Mouse (Mus musculus): ENCODE measurements at regions not wholly inside any gene's neighbourhood (a gene's known extent, or its start where the extent isn't known, plus 50 kb on each side); places are given as distances from the start of the nearest gene placed in this dataset.

DNA sequence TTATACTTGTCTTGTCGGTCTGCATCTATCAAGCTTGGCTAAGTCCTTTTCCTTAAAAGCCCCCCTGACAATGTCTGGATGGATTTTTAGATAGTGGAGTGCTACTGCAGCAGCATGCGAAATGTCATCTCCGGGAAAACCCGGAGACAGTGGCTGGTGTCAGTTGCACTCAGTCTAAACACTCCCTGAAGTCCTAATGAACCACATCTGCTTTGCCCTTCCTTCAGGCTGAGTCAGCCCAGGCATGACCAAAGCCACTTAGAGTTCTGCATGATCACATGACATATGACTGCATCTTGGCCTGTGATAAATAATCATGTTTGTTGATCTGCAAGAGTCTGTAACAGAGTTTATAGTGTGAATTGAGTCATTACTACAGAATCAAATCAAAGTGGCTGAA lies 255.7 kb upstream of the Sall1 start:
- DNase-seq (ENCODE audit: extremely low read depth, low read depth) = no peak

DNA sequence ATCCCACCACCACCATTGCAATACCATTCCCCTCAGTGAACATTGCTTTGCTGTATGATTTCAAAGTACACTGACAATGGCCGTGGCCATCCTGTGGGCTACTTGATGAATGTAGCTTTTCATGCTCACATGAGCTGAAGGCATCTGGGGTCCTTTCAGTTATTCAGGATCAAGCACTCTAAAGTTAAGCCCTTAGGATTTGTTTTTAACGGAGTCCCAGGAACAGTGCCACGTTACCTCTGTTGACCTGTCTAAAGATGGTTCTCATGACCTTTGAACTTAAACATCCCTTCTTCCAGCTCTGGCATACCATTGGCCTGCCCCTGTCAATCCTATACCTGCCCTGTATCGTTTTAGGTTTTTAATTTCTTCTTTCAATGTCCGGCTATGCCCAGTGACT lies 251.7 kb upstream of the Sall1 start:
- no peak for DNase-seq (ENCODE audit: extremely low read depth, low read depth)

GRCm38 (mm10) chr8:89289017-89289416 lies 245.1 kb upstream of the Sall1 start:
- no peak for DNase-seq (ENCODE audit: extremely low read depth, low read depth)

- DNase-seq (ENCODE audit: extremely low read depth, low read depth) = no peak
Measured at GRCm38 (mm10) chr8:89284871-89285564, 241.1 kb upstream of the Sall1 start.

GRCm38 (mm10) chr8:89283105-89284096 lies 239.4 kb upstream of the Sall1 start:
- no peak for DNase-seq (ENCODE audit: extremely low read depth, low read depth)

GRCm38 (mm10) chr8:89279844-89280243 lies 235.9 kb upstream of the Sall1 start:
- DNase-seq (ENCODE audit: extremely low read depth, low read depth) = no peak

- DNase-seq (ENCODE audit: extremely low read depth, low read depth) = no peak
Measured at GRCm38 (mm10) chr8:89279142-89279541, 235.2 kb upstream of the Sall1 start.

DNA sequence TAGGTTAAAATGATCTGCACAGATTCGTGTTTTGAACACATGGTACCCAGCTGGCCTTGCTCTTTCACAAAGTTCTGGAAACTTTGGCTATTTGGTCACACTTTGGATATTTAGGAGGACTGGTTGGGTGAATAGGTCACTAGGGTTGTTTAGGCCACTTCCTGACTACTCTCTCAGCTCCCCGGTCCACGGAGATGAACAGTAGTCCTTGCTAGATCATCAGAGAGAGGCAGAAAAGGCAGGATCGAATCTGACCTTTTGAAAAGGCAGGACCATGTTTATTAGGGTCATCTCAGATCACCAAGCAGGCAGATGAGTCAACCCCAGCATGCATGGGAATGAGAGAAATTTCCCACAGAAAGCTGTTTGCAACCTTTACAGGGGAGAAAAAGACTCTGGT lies 229.3 kb upstream of the Sall1 start:
- no peak for DNase-seq (ENCODE audit: extremely low read depth, low read depth)

- DNase-seq (ENCODE audit: extremely low read depth, low read depth) = no peak
Measured at GRCm38 (mm10) chr8:89272381-89272815, 228.4 kb upstream of the Sall1 start.

DNA sequence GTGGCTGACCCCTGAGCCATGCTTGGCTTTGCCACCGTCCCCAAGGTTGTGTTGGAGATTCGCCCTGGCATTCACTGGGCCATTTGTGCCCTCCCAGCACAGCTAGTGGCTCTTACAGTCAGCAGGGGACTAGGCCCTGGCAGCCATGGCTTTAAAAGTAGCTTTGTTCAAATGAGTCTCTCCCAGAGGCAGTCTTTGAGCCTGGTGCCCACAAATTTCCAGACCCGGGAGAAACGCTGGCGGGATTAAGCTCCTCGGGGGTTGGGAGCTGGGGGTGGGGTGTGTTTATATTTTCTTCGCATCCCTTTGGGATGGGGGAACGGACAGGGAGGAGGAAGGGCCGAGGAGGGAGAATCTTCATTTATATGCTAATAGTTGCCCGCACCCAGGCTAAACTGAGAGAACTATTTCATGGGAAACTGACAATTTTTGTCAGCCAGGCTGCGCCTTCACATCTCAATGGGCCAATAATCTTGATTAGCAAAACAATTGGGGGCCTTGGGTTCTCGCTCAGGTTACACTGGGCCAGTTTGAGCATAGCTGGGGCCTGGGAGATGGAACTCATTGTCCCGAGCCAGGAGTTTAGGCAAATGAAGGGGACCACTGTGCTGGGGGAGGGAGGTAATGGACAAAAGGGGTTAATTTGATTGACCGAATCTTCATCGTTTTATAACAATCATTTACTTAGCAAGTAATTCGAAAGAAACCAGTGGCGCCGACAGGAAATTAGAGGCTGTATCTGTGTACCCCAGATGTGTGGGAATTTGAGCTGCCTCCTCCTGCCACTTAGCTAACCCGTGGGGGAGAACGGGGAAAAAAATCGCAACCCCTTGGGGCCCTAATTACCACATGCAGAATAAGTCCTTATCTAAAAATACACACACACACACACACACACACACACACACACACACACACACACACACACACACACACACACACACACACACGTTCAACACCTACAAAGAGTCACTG lies 227.7 kb upstream of the Sall1 start:
- DNase-seq (ENCODE audit: extremely low read depth, low read depth) = no peak

- no peak for DNase-seq (ENCODE audit: extremely low read depth, low read depth)
Measured at GRCm38 (mm10) chr8:89270001-89270400, 226.0 kb upstream of the Sall1 start.

DNA sequence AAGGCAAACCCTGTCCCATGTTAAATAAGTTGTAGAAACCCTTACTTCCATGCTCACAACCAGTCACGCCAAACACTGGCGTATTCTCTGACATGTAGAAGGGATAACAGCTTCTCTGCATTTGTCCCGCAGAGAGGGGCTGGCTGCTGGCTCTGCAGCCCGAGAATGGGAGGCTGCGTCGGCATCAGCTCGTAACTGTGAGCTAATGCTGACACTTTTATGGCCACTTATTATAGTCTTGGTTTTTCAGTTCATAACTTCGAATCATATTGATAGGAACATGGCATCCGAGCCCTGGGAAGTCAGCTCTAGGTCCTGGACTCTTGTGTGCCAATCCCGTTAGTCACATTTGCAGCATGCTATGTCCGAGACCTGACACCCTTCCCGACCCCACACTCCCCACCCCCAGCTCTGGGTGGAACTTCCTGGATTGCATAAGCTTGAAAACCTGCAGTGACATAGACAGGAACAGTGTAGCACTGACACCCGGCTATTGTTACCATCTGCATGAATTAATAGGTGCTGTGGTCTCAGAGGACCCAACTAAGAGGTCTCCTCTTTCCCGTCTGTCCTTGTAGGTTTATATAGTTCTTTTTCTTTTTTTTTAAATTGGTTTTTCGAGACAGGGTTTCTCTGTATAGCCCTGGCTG lies 217.3 kb upstream of the Sall1 start:
- DNase-seq (ENCODE audit: extremely low read depth, low read depth) = no peak

DNA sequence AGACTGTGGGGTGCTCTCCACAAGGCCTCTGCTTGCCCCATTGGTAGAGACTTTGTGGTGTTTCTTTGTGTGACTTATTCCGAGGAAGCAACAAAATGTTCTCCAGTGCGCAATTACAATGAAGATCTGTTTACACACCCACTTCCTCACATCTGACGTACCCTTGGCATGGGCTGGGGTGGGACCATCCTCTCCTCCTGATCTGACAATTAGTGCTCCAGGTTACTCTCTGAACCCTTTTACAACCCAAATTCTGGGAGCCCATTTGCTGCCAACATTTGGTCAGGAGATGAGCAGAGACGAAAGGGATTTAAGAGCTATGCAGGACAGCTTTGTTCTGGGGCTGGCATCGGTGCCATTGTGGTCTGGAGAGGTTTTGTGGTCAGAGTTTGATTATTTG lies 215.9 kb upstream of the Sall1 start:
- DNase-seq (ENCODE audit: extremely low read depth, low read depth) = no peak

DNA sequence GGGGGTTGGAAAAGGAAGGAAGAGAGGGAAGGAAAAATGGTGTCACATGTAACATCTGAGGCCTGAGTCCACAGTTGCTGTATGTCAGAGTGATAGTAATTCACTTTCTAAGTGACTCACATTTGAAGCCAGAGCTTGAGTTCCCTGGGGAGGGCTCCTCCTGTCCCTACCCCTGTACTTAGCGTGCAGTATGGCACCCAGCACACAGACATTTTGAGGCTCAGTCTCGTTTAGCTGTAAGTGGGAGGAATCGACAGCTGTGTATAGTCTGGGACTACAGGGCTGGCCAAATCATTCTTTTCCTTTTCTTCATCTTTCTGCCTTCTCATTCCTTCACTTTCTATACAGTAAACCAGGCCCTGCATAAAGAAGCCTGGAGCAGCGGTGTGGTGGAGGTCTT lies 202.4 kb upstream of the Sall1 start:
- DNase-seq (ENCODE audit: extremely low read depth, low read depth) = no peak

- no peak for DNase-seq (ENCODE audit: extremely low read depth, low read depth)
Measured at GRCm38 (mm10) chr8:89245131-89245751, 201.3 kb upstream of the Sall1 start.

- no peak for DNase-seq (ENCODE audit: extremely low read depth, low read depth)
Measured at GRCm38 (mm10) chr8:89241686-89242085, 197.7 kb upstream of the Sall1 start.

GRCm38 (mm10) chr8:89239626-89240025 lies 195.7 kb upstream of the Sall1 start:
- DNase-seq (ENCODE audit: extremely low read depth, low read depth) = no peak

GRCm38 (mm10) chr8:89234041-89234440 lies 190.1 kb upstream of the Sall1 start:
- DNase-seq (ENCODE audit: extremely low read depth, low read depth) = no peak

DNA sequence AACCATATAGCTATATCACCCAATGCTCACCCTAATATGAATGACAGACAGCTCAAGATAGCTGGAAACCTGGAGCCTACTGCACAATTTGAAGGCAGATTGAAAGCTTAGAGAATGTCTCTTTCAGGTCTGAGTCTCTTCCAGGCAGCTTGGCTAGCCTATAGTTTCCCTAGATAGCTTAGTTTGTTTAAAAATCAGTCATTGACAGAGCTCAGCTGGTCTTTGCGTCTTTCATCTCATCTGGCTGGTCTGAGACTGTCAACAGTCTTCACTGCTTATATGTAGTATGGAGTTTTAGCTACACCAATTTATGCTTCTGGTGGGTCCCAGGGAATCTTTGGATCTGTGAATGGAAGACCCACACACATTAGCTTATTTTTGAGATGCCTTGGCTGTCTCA lies 188.4 kb upstream of the Sall1 start:
- no peak for DNase-seq (ENCODE audit: extremely low read depth, low read depth)

- no peak for DNase-seq (ENCODE audit: extremely low read depth, low read depth)
Measured at GRCm38 (mm10) chr8:89229144-89229543, 185.2 kb upstream of the Sall1 start.

Data from MEL-GATA-1-ER (cell line).